Mouse (Mus musculus) spleen, adult 2 months (tissue): ENCODE results near the gene Tnrc18. TPM values are rescaled to one million over a fixed set of nuclear protein-coding genes. Genes with fewer than 3 reads are reported as not detected.

Source experiments
- DNase-seq, 2 experiments: peaks; one replicate each; pipeline versions ENCODE4 v3.0.0 to v3.0.0-alpha.2; 2012 to 2021; ENCODE audit warnings: low spot score in 2 of 2, low read depth in 1 of 2
- H3K27ac ChIP-seq: fragments of 200-500 bp; 2 replicates; pipeline ENCODE4 v1.5.1; 2012; ENCODE audit warnings: low read length, inconsistent platforms; ENCODE audit not compliant: insufficient read depth
- H3K27me3 ChIP-seq: fragments of 200-500 bp; 2 replicates; pipeline ENCODE4 v1.6.1; 2012; ENCODE audit warnings: mild to moderate bottlenecking, moderate library complexity, low read length, inconsistent platforms; ENCODE audit not compliant: control insufficient read depth, insufficient read depth
- H3K36me3 ChIP-seq: fragments of 200-500 bp; 2 replicates; pipeline ENCODE4 v1.6.1; 2012; ENCODE audit warnings: mild to moderate bottlenecking, low read length, inconsistent platforms; ENCODE audit not compliant: control insufficient read depth, insufficient read depth
- H3K4me1 ChIP-seq: fragments of 200-500 bp; 2 replicates; pipeline ENCODE4 v1.6.1; 2011; ENCODE audit warnings: inconsistent platforms; ENCODE audit not compliant: control insufficient read depth, insufficient read depth, insufficient read length
- H3K4me3 ChIP-seq: fragments of 200-500 bp; 2 replicates; pipeline ENCODE4 v1.5.1; 2011; ENCODE audit warnings: mild to moderate bottlenecking, inconsistent platforms; ENCODE audit not compliant: insufficient read depth, insufficient read length; ENCODE audit errors: extremely low read depth
- CTCF ChIP-seq: fragments of 200-500 bp; IDR thresholded peaks from 2 replicates; pipeline ENCODE4 v1.5.1; 2011; ENCODE audit warnings: mild to moderate bottlenecking, inconsistent platforms; ENCODE audit not compliant: insufficient read depth, insufficient read length, insufficient replicate concordance; ENCODE audit errors: extremely low read depth
- POLR2A ChIP-seq: fragments of 200-500 bp; IDR thresholded peaks from 2 replicates; pipeline ENCODE4 v1.6.1; 2011; ENCODE audit warnings: low read depth, low read length, inconsistent platforms
- WGBS: fragments of 180-500 bp; shearing (Covaris S2); methylation state at CpG from one replicate; pipeline ENCODE4 v1.1.7; 2018; 5-methylcytosine and 5-hydroxymethylcytosine counted together
- polyA plus RNA-seq: library from polyadenylated mRNA; depleted of rRNA; stranded (reverse); fragments of >200 nt; gene quantifications from 2 replicates; pipeline ENCODE4 v1.2.3, GENCODE M21; 2012

The Tnrc18 gene
- polyA plus RNA-seq, 1 experiment = 37.3 TPM

- WGBS = 2% methylated on average over 12 of the region's 12 CpGs
- H3K4me3 ChIP-seq = no peak overlapping the region
- TF ChIP-seq CTCF = no peak
- no peak for TF ChIP-seq POLR2A
- DNase-seq = peak in 1 of 2 experiments; percentile 38
- no peak overlapping the region for H3K27ac ChIP-seq
- H3K4me1 ChIP-seq = no peaks in the 10 kb centered on the region
- H3K27me3 ChIP-seq = no peaks in the 10 kb centered on the region
- H3K36me3 ChIP-seq = no peaks in the 10 kb centered on the region
These were observed 122.7 kb downstream of the Tnrc18 start for GRCm38 (mm10) chr5:142694627-142695340.

DNA sequence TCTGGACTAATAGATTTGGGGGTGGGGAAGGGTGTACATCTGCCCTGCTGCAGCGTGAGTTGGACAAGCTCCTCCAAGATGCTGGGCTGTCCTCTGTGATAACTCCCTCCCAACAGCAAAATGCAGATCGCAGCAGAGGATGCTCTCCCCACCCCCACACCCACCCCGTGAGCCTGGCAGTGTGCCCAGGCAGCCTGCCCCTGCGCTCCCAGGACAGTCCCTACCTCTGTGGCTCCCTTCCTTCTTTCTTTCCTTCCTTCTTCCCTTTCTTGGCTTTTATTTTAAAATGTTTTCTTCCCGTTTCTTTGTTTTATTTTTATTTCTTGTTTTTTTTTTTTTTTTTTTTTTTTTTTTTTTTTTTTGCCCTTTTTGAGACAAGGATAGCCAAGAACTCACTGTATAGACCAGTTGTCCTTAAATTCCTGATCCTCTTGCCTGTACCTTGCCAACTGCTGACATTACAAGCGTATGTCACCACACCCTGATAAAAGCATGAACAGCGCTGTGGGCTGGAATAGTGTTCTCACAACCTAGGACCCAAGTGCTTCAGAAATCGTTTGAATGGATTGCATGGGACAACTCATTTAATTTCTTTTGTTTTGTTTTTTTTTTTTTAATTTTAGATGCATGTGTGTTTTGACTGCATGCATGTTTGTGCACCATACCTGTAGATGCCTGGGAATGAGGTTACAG lies 123.6 kb downstream of the Tnrc18 start:
- no peak for DNase-seq
- TF ChIP-seq CTCF (no peak), POLR2A (no peak)
- Histone ChIP-seq H3K27me3 (no peaks in the 10 kb centered on the region), H3K4me3 (no peak overlapping the region), H3K4me1 (no peaks in the 10 kb centered on the region), H3K27ac (no peak overlapping the region), H3K36me3 (no peaks in the 10 kb centered on the region)
- 40% methylated on average over 8 of the region's 8 CpGs for WGBS

DNA sequence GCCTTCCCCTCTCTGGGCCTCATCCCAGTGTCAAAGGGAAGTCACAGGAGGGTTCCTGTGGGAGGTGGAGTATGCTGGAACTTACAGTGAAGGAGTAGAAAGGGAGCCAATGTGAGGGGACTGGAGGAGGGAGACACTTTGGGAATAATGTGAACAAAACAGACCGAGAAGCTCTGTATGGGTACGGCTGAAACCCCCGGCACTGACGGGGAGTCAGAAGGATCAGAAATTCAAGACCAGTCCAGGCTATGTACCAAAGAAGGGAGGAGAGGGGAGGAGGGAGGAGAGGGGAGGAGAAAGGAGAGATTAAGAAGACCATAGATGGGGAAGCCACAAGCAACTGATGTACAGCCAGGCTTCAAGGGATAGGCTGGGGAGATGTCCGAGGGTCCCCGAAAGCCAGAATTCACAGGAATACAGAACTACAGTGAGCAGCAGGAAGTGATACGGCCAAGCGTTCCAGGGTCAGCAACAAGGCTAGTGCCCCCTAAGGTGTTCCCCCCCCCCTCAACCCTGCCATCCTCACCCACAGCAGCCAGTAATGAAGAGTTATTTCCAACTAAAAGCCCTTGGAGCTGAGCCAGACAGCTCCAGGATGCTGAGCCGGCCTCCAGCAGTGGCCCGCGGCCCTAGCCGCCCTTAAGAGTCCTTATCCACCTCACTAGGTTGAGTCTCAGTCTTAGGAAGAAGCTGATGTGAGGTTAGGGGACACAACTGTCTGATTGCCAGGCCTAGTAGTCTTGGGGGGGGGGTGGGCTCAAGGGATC lies 124.3 kb downstream of the Tnrc18 start:
- Histone ChIP-seq H3K4me1 (no peaks in the 10 kb centered on the region), H3K27ac (no peak overlapping the region), H3K27me3 (no peaks in the 10 kb centered on the region), H3K4me3 (no peak overlapping the region), H3K36me3 (no peaks in the 10 kb centered on the region)
- DNase-seq = no peak
- WGBS = 79% methylated on average over 12 of the region's 12 CpGs
- no peak for TF ChIP-seq POLR2A
- no peak for TF ChIP-seq CTCF

DNA sequence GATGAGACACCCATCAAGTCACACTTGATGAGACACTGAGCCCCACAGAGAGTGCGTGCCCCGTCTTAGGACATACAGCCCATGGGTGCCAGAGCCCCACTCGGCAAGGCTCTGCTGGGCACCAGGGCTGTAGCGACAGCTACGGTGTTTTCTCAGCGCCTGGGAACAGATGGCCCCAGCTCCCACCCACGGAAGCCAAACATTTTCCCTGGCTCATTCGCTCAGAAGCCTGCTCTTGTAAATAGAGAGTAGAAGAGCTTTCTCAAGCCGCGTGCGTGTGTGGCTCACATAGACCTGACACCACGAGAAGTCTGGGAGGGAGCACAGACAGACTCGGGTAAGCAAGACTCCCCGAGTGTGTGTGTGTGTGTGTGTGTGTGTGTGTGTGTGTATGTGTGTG lies 125.2 kb downstream of the Tnrc18 start, which contains the start of gene Slc29a4:
TSS of gene Slc29a4 (plus strand) at position 265 of the 400 bp plus-strand sequence.
- no peak for TF ChIP-seq POLR2A
- no peak for TF ChIP-seq CTCF
- WGBS = 68% methylated on average over 14 of the region's 14 CpGs
- H3K4me1 ChIP-seq = no peaks in the 10 kb centered on the region

DNA sequence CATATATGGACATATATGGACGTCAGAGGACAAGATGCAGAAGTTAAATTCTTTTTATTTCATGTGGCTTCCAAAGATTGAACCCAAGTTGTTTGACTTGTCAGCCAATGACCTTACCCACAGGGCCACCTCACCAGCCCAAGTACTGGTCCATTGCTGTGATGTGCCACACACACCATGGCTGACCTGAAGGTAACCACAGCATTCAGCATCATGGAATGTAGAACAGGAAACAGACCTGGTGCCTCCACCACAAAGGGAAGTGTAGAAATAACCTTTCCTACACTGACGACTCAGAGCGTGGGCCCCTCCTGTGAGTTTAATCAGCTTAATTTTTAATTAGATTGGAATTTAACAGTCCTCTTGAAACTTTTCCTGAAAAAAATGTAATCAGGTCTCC lies 127.1 kb downstream of the Tnrc18 start:
- Histone ChIP-seq H3K4me1 (no peaks in the 10 kb centered on the region), H3K27ac (no peak overlapping the region), H3K27me3 (no peaks in the 10 kb centered on the region), H3K4me3 (no peak overlapping the region), H3K36me3 (no peaks in the 10 kb centered on the region)
- 25% methylated on average over 3 of the region's 3 CpGs for WGBS
- TF ChIP-seq CTCF (no peak), POLR2A (no peak)
- no peak for DNase-seq

More for the DNA sequence above, 125.2 kb downstream of the Tnrc18 start, which contains the start of gene Slc29a4:
- H3K27me3 ChIP-seq = no peaks in the 10 kb centered on the region
- no peaks in the 10 kb centered on the region for H3K36me3 ChIP-seq
- no peak for DNase-seq
- no peak within 1 kb of the TSS for H3K4me3 ChIP-seq
- no peak within 1 kb of the TSS for H3K27ac ChIP-seq

DNA sequence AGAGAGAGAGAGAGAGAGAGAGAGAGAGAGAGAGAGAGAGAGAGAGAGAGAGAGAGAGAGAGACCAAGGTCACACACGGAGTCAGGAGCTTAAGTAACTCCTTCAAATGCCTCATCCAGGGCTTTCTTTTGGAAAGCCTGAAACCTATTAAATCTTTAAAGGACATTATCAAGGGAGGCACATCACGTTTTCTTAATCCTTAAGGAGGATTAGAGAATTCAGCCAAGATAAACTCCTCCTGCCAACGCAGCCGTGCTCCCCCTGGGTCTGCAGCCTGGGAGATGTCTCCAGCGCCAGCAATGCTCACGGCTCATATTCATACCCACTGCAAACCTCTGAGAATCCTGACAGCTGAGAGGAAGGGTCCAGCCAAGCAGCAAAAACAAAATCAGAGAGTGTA lies 128.6 kb downstream of the Tnrc18 start:
- 85% methylated on average over 6 of the region's 6 CpGs for WGBS
- DNase-seq = no peak
- Histone ChIP-seq H3K4me3 (no peak overlapping the region), H3K27ac (no peak overlapping the region), H3K4me1 (no peaks in the 10 kb centered on the region), H3K27me3 (no peaks in the 10 kb centered on the region), H3K36me3 (no peaks in the 10 kb centered on the region)
- TF ChIP-seq POLR2A (no peak), CTCF (no peak)
